Mouse (Mus musculus): ENCODE measurements around the gene Best3. TPM values are rescaled to one million over a fixed set of nuclear protein-coding genes. Genes with fewer than 3 reads are reported as not detected.
A peak's percentile ranks its signal among the peaks of the same experiment; 100 is the strongest.

Gene Best3
- total RNA-seq (2021), result under 1 TPM; 0.11 to 0.25 TPM

- intact Hi-C loops (cut with DNase I), result no loop called here
- DNase-seq (ENCODE audit: low spot score in 2 of 2), result no peak
These were observed at the start of gene Best3 for GRCm38 (mm10) chr10:116986264-116987082. Gene Best3, plus strand, starts transcription at chr10:116986314.

GRCm38 (mm10) chr10:116943025-116943424 is 43.1 kb upstream of the Best3 start:
- DNase-seq (ENCODE audit: low spot score in 2 of 2), result no peak
- intact Hi-C loops (cut with DNase I), result no loop called here

- intact Hi-C loops (cut with DNase I), result no loop called here
- DNase-seq (ENCODE audit: low spot score in 2 of 2), result no peak
These were observed 42.0 kb upstream of the Best3 start for GRCm38 (mm10) chr10:116944144-116944543.

- intact Hi-C loops (cut with DNase I), result loop anchor here (5.0 kb wide), 1 partner anchor 87 kb away; no protein-coding TSS in a partner anchor
These were observed 41.2 kb upstream of the Best3 start for GRCm38 (mm10) chr10:116944940-116945339.

GRCm38 (mm10) chr10:116948414-116948813 is 37.7 kb upstream of the Best3 start:
- no peak for DNase-seq (ENCODE audit: low spot score in 2 of 2)
- intact Hi-C loops (cut with DNase I), result loop anchor here (5.0 kb wide), 1 partner anchor 84 kb away; no protein-coding TSS in a partner anchor

More at GRCm38 (mm10) chr10:116944940-116945339, 41.2 kb upstream of the Best3 start:
- no peak for DNase-seq (ENCODE audit: low spot score in 2 of 2)

- peak in 1 of 2 experiments; percentile 17 for DNase-seq (ENCODE audit: low spot score in 2 of 2)
- intact Hi-C loops (cut with DNase I), result loop anchor here (5.0 to 10.0 kb wide), 3 partner anchors 63 to 265 kb away; no protein-coding TSS in a partner anchor
These were observed 36.8 kb upstream of the Best3 start for GRCm38 (mm10) chr10:116949111-116950008.

- DNase-seq (ENCODE audit: low spot score in 2 of 2), result peak; percentile 87 to 88
- intact Hi-C loops (cut with DNase I), result loop anchor here (5.0 to 10.0 kb wide), 2 partner anchors 62 to 265 kb away; no protein-coding TSS in a partner anchor
These were observed 35.9 kb upstream of the Best3 start, which contains the start of gene Rab3ip for GRCm38 (mm10) chr10:116950009-116950769. Gene Rab3ip, minus strand, starts transcription at chr10:116950769.

- no peak for DNase-seq (ENCODE audit: low spot score in 2 of 2)
- intact Hi-C loops (cut with DNase I), result loop anchor here (5.0 to 10.0 kb wide), 2 partner anchors 61 to 264 kb away; no protein-coding TSS in a partner anchor
These were observed 35.2 kb upstream of the Best3 start for GRCm38 (mm10) chr10:116950886-116951285.

- no peak for DNase-seq (ENCODE audit: low spot score in 2 of 2)
- intact Hi-C loops (cut with DNase I), result loop anchor here (10.0 kb wide), 1 partner anchor 260 kb away; no protein-coding TSS in a partner anchor
These were observed 30.9 kb upstream of the Best3 start for GRCm38 (mm10) chr10:116955191-116955590.

- intact Hi-C loops (cut with DNase I), result loop anchor here (10.0 kb wide), 1 partner anchor 258 kb away; no protein-coding TSS in a partner anchor
- DNase-seq (ENCODE audit: low spot score in 2 of 2), result peak in 1 of 2 experiments; percentile 55
These were observed 29.5 kb upstream of the Best3 start for GRCm38 (mm10) chr10:116956483-116957158.

GRCm38 (mm10) chr10:116957867-116958551 is 28.1 kb upstream of the Best3 start:
- intact Hi-C loops (cut with DNase I), result loop anchor here (10.0 kb wide), 1 partner anchor 257 kb away; no protein-coding TSS in a partner anchor
- DNase-seq (ENCODE audit: low spot score in 2 of 2), result no peak

GRCm38 (mm10) chr10:116962152-116962551 is 24.0 kb upstream of the Best3 start:
- intact Hi-C loops (cut with DNase I), result no loop called here
- no peak for DNase-seq (ENCODE audit: low spot score in 2 of 2)

- DNase-seq (ENCODE audit: low spot score in 2 of 2), result no peak
- intact Hi-C loops (cut with DNase I), result no loop called here
These were observed 23.3 kb upstream of the Best3 start for GRCm38 (mm10) chr10:116962803-116963202.

- no peak for DNase-seq (ENCODE audit: low spot score in 2 of 2)
- intact Hi-C loops (cut with DNase I), result no loop called here
These were observed 22.0 kb upstream of the Best3 start for GRCm38 (mm10) chr10:116964084-116964483.

GRCm38 (mm10) chr10:116964571-116964970 is 21.5 kb upstream of the Best3 start:
- intact Hi-C loops (cut with DNase I), result no loop called here
- no peak for DNase-seq (ENCODE audit: low spot score in 2 of 2)

GRCm38 (mm10) chr10:116965297-116965696 is 20.8 kb upstream of the Best3 start:
- intact Hi-C loops (cut with DNase I), result no loop called here

GRCm38 (mm10) chr10:116966065-116966464 is 20.0 kb upstream of the Best3 start:
- intact Hi-C loops (cut with DNase I), result no loop called here
- DNase-seq (ENCODE audit: low spot score in 2 of 2), result no peak

More at GRCm38 (mm10) chr10:116965297-116965696, 20.8 kb upstream of the Best3 start:
- no peak for DNase-seq (ENCODE audit: low spot score in 2 of 2)

GRCm38 (mm10) chr10:116968741-116969140 is 17.4 kb upstream of the Best3 start:
- DNase-seq (ENCODE audit: low spot score in 2 of 2), result no peak
- intact Hi-C loops (cut with DNase I), result no loop called here

All from left cerebral cortex, postnatal 25 days (tissue).